Mouse (Mus musculus) lung, adult 2 months (tissue): ENCODE measurements around the gene Rybp. TPM values are rescaled to one million over a fixed set of nuclear protein-coding genes. Genes with fewer than 3 reads are reported as not detected.

Source experiments
- DNase-seq: peaks from one replicate; pipeline ENCODE4 v3.0.0; 2022
- H3K4me1 ChIP-seq: fragments of 200-500 bp; 2 replicates; pipeline ENCODE4 v1.6.1; 2011; ENCODE audit warnings: low read length; ENCODE audit not compliant: control insufficient read depth, insufficient read depth
- H3K4me3 ChIP-seq: fragments of 200-500 bp; replicated peaks from 2 replicates; pipeline ENCODE3; 2011; ENCODE audit warnings: low read depth, mild to moderate bottlenecking, control low read depth, low read length; ENCODE audit errors: extremely low read depth
- CTCF ChIP-seq: fragments of 200-500 bp; IDR thresholded peaks from 2 replicates; pipeline ENCODE4 v1.5.1; 2011; ENCODE audit warnings: mild to moderate bottlenecking, low read length, control low read depth; ENCODE audit not compliant: insufficient read depth
- POLR2A ChIP-seq: fragments of 200-500 bp; IDR thresholded peaks from 2 replicates; pipeline ENCODE4 v1.6.1; 2011; ENCODE audit warnings: low read depth, mild to moderate bottlenecking, control low read depth, low read length, borderline replicate concordance; ENCODE audit errors: extremely low read depth
- WGBS: fragments of 180-500 bp; shearing (Covaris S2); methylation state at CpG from one replicate; pipeline ENCODE4 v1.1.7; 2018; 5-methylcytosine and 5-hydroxymethylcytosine counted together
- polyA plus RNA-seq: library from polyadenylated mRNA; depleted of rRNA; stranded (reverse); fragments of >200 nt; gene quantifications from 2 replicates; pipeline ENCODE4 v1.2.3, GENCODE M21; 2012

Gene Rybp
- polyA plus RNA-seq, 1 experiment, result 30.6 TPM

DNA sequence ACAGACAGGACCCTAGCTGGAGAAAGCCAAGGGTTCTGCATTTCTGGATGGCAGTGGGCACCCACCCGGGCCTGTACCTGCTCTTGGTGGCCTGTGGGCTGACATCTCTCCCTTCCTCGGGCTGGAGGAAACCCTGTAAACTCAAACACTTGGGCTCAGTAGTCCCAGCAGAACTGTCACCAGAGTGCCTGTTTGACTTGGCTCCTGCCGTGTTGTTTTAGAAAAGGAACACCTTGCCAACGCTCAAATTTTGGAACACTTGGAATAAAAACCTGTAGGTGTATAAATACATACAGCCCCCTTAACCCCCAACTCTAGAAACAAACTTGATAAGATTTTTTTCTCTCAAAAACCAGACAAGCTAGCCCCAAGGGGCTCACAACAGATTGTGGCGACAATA is 92.2 kb downstream of the Rybp start:
- WGBS, result 56% methylated on average over 5 of the region's 5 CpGs
- Histone ChIP-seq H3K4me3 (no peak overlapping the region), H3K4me1 (peaks cover 27% of the 10 kb centered on the region)
- DNase-seq, result no peak
- TF ChIP-seq POLR2A (no peak), CTCF (no peak)

DNA sequence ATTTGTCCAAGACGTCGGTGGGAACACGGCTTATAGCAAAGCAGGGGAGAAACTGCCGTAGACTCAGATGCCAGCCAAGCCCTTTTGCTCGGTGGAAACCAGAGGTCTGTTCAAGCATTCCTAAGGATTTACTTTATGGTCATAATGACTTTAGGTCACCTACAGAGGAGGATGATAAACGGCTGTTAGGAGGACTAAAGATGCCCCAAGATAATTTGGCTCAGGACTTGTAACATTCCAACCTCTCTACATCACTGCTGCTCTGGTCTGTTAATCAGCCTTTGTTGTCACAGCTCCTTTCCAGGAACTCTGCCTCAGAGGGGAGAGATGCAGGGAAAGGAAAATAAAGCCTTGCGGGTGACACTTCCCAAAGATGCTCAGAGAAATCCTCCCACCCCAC is 93.5 kb downstream of the Rybp start:
- peaks cover 33% of the 10 kb centered on the region for H3K4me1 ChIP-seq
- WGBS, result 72% methylated on average over 7 of the region's 7 CpGs
- DNase-seq, result no peak

DNA sequence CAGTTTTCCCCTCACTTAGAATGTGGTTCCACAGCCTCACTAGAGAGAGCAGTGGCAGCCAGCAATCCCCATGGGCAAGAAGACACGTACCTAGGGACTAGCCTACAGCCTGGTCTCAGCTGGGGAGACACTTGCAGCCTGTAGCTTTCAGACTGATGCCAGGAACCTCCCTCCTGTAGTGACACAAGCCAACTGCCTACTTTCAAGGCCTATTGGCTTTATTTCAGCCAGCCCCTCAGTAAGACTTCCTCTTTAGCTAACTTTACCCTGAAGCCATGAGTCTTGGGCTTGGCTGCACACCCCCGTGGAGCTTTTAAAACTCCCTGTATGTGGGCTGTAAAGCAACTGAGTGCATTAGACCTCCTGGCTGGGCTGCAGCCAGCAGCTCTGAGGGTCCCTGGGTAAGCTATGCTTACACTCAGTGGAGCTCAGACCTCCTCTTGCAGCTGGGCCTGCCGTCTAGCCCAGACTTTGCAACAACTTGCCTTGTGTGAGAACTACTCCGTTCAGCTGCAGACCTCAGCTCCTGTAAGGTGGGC is 94.5 kb downstream of the Rybp start:
- TF ChIP-seq CTCF (no peak), POLR2A (no peak)
- DNase-seq, result no peak
- 68% methylated on average over 4 of the region's 4 CpGs for WGBS

More for the DNA sequence above, 93.5 kb downstream of the Rybp start:
- no peak for TF ChIP-seq POLR2A
- TF ChIP-seq CTCF, result no peak
- no peak overlapping the region for H3K4me3 ChIP-seq

DNA sequence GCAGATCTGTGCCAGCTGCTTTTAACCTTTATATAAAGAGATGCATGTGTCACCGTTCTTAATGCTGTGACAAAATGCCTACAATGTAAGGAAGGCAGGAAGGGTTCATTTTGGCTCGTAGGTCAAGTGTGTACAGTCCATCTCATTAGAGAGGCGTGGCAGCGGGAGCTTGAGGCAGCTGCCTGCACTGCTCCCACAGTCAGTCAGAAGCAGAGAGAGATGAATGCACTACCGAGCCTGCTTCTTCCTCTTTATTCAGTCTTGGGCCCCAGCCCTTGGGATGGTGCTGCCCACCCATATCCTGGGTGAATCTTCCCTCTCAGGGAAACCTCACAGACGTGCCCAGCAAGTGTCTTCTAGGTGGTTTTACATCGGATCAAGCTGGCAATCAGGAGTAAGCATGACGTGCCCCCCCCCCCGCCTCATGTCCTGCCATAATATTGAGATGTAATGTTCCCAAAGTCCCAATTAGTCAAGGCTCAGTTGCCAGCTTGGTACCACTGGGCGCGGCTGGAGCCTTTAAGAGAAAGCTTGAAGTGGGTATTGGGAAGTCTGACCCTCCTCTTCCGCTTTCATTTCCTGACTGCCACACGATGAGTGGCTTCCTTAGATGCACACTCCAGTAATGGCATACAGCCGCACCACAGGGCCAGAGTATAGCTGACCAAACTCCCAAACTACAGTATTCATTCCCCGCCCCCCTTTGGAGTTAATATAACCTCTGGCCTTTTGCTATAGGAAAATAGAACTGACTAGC is 96.3 kb downstream of the Rybp start:
- Histone ChIP-seq H3K4me3 (no peak overlapping the region), H3K4me1 (peaks cover 24% of the 10 kb centered on the region)
- DNase-seq, result no peak
- TF ChIP-seq POLR2A (no peak), CTCF (no peak)
- WGBS, result 64% methylated on average over 15 of the region's 15 CpGs

More for the DNA sequence above, 94.5 kb downstream of the Rybp start:
- H3K4me1 ChIP-seq, result peaks cover 33% of the 10 kb centered on the region
- H3K4me3 ChIP-seq, result no peak overlapping the region

DNA sequence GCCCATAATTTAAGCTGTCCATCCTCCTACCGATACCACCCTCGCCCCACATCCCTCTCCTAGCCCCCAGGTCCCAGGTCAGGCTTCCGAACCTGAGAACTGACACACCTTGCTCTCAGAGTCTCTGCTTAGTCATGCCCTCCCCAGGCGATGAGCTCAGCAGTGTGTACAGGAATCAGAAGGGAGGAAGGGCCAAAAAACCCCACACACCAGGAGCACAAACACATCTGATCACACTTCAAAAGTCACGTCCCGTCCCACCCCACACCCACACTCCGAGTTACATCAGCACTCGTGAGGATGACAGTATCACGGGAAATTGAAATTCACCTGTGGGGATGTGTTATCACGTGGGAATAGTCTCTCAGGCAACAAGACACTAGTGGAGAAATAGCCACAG is 97.0 kb downstream of the Rybp start:
- peaks cover 21% of the 10 kb centered on the region for H3K4me1 ChIP-seq
- 90% methylated on average over 10 of the region's 10 CpGs for WGBS
- H3K4me3 ChIP-seq, result no peak overlapping the region
- TF ChIP-seq POLR2A (no peak), CTCF (no peak)
- no peak for DNase-seq

DNA sequence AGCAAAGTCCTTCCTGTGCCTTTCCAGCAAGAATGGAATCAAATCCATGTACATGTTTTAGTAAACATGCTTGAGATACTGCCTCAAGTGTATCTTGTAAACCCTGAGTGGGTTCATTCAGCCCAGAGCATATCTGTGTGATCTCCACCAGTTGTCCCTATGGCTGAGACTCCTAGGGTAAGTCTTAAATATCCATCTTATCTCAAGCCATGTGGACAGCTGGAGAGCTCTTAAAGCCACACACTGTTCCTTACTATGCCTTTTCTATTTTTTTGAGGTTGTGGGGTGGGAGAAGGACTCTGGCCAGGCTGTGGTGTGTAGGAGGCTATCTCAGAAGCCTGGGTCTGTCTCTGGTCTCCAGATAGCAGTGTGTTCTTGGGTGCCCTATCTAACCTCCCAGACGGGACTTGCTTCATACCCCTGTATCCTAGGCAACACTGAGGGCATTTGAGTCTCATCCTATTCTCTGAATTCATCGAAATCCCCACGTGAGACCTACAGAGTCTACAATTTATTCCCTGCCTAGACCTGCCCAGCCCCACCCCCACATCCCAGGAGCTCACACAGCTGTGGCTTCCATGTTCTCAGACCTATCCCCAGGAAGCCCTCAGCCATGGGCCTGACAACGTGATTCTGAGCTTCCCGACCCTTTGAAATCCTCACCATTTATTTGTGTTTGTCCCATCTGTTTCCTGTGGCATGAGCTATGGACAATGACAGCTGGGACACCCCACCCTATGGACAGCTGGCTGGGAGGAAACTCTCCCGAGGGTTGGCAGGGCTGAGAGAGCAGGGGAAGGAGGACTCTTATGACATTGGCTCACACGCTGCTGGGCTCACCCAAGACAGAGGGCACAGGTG is 98.2 kb downstream of the Rybp start:
- no peak for DNase-seq
- Histone ChIP-seq H3K4me1 (peaks cover 14% of the 10 kb centered on the region), H3K4me3 (no peak overlapping the region)
- TF ChIP-seq CTCF (no peak), POLR2A (no peak)
- WGBS, result 37% methylated on average over 7 of the region's 7 CpGs

DNA sequence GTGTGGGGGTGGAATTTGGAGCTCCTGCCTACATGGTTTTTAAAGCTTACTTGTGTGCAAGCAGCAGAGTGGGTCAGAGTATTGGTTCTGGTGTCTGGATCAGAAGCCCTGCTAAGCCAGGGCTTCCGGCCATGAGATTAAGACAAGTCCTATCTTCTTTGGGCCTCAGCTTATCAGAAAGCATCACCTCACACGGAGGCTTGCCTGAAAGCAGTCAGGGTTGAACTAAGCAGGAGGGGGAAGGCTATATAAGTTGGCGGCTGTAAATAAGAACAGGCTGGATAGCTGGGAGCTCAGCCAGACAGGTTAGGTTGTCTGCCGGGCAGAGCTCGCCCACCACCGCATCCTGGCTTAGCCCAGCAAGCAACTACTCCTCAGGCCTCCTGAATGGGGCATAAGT is 99.5 kb downstream of the Rybp start:
- peaks cover 14% of the 10 kb centered on the region for H3K4me1 ChIP-seq
- DNase-seq, result no peak
- no peak overlapping the region for H3K4me3 ChIP-seq
- TF ChIP-seq CTCF (no peak), POLR2A (no peak)
- 88% methylated on average over 6 of the region's 6 CpGs for WGBS

DNA sequence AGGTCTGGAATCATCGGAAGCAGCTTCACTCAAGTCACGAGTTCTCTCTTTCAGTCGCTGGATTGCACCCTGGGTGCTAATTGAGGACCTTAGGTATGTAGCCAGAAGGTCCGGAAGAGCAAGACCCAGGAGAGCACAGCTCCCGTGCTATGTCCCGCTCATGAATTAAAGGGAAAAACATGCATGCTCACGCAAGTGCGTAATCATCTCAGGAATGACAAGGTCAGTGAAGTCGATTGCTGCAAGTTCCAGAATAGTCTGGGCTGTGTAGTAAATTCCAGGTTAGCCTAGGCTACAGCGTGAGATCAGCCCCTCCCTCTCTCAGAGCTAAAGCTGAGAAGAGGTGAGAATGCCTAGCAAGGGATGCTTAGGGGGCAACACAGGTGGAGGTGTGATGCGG is 100.5 kb downstream of the Rybp start:
- Histone ChIP-seq H3K4me1 (peaks cover 14% of the 10 kb centered on the region), H3K4me3 (no peak overlapping the region)
- DNase-seq, result no peak
- no peak for TF ChIP-seq CTCF
- no peak for TF ChIP-seq POLR2A
- 84% methylated on average over 11 of the region's 11 CpGs for WGBS

DNA sequence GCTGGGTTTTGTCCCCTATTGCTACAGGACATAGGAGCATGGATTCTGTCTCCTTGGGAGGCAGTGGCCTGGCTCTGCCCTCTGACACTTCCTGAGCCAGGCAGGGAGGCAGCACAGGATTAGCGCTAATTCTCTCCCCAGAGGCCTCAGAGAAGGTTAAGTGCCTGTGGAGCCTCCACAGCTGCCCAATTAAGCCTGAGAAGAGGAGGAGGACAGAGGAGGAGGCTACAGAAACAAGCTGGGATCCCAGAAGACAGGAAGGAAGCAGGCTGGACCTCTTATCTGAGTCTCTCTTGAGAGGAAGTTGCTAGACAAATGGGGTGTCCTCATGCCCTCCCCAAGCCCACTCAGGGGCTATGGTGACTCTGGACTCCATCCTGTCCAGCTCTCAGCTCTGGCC is 101.8 kb downstream of the Rybp start:
- H3K4me1 ChIP-seq, result peaks cover 14% of the 10 kb centered on the region
- WGBS, result 32% methylated on average over 1 of the region's 1 CpGs
- no peak overlapping the region for H3K4me3 ChIP-seq
- DNase-seq, result no peak
- TF ChIP-seq POLR2A (no peak), CTCF (no peak)

DNA sequence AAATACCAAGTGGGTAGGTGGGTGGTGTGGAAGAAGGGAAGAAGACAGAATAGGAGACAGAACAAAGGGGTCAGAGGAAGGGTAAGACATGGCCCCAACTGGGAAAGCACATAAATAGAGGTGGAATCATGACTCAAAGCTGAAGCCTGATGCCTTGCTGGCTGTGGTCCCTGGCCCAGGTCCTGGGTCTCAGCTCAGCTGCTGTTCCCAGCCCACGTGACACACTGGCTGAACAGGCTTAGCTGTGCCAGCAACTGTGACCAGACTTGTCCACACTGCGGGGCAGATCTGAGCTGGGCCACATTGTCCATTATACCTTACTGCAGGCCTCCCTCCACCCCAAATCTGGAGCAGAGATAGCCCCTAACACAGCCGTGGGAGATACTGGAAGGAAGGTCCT is 103.9 kb downstream of the Rybp start:
- Histone ChIP-seq H3K4me3 (no peak overlapping the region), H3K4me1 (peaks cover 9% of the 10 kb centered on the region)
- TF ChIP-seq POLR2A (no peak), CTCF (no peak)
- DNase-seq, result no peak
- 63% methylated on average over 3 of the region's 3 CpGs for WGBS
